In genomic region chr11:104582630-104583364, GRCm38 (mm10) we compare ENCODE assay signal across 1 mouse cellular context.
TF ChIP-seq lines count a peak whose summit lies in the region.

No protein-coding gene starts in this region.

TF ChIP-seq in CH12.LX, 34 proteins besides CTCF, POLR2A, EP300 and RAD21 (continued from another document):
- TF ChIP-seq IRF4 (IDR thresholded peaks at IDR 0.05; ENCODE audit: low read depth, low read length) (peak; percentile 79; the same call in 1 of the 2 replicates), KAT2A (IDR thresholded peaks at IDR 0.05; ENCODE audit: insufficient replicate concordance, low read length) (no peak), MAFK (IDR thresholded peaks at IDR 0.05; ENCODE audit: insufficient replicate concordance, low read length) (no peak), ETS1 (conservative IDR thresholded peaks at IDR 0.05; ENCODE audit: low read depth, low read length) (peak; percentile 84), SMC3 (IDR thresholded peaks at IDR 0.05; ENCODE audit: low read depth, low read length) (no peak), USF1 (IDR thresholded peaks at IDR 0.05; ENCODE audit: low read depth, low read length) (peak; percentile 15; the same call in 1 of the 2 replicates), SIN3A (IDR thresholded peaks at IDR 0.05; ENCODE audit: low read length) (peak; percentile 90; the same call in 1 of the 2 replicates), UBTF (IDR thresholded peaks at IDR 0.05; ENCODE audit: low read depth, low read length) (no peak), CHD2 (IDR thresholded peaks at IDR 0.05; ENCODE audit: low read length) (peak; percentile 85), ZNF384 (IDR thresholded peaks at IDR 0.05; ENCODE audit: low read depth, low read length) (0 out of 2 replicates have a peak, but pooled peaks have one; percentile 9), ZC3H11A (IDR thresholded peaks at IDR 0.05; ENCODE audit: low read depth, low read length) (no peak), MAX (IDR thresholded peaks at IDR 0.05; ENCODE audit: low read length) (peak; percentile 53), MEF2A (IDR thresholded peaks at IDR 0.05; ENCODE audit: borderline replicate concordance, low read depth, low read length) (peak; percentile 89), MAZ (IDR thresholded peaks at IDR 0.05; ENCODE audit: low read depth, low read length) (peak; percentile 75)
